Mouse (Mus musculus): ENCODE measurements around the gene Palm. TPM values are rescaled to one million over a fixed set of nuclear protein-coding genes. Genes with fewer than 3 reads are reported as not detected.

Palm gene
- polyA plus RNA-seq, 1 experiment, result 53.3 TPM

DNA sequence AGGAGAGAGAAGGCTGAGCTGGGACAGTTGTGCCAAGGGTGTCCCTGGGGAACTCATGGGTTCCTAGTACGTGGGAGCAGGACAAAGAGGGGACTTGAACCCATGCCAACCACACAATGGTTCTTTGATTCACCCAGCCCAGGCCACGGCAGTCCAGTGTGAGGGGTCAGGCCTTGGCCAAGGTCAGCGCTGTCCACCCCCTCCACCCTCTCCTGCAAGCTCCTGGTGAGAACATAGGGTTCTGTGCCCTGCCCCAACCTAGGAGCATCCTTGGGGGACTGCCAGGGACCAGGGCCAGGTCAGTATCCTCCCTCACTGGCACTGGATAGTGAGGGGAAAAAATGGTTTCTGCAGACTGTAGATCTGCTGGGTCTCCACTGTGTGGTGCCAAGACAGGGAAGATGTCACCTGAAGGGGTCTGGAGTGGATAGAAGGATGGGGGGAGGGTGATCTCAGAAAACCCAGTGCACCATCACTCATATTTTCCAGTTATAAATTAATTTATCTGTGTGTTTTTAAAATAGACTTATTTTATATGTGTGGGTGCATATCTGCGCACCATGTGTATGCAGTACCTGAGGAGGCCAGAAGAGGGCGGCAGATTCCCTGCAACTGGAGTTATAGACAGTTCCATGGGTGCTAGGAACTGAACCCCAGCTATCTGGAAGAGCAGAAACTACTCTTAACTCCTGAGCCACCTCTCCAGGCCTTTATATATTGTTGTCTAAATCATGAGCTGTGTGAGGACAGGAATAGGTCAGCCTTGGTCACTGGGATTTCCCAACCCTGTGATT, 18.7 kb upstream of the Palm start:
- Histone ChIP-seq H3K9me3 (replicated peaks; ENCODE audit: control insufficient read depth, insufficient read depth, low read length, poor library complexity, severe bottlenecking) (no peaks in the 10 kb centered on the region), H3K36me3 (ENCODE audit: control insufficient read depth, insufficient read depth, low read length, poor library complexity, severe bottlenecking) (no peaks in the 10 kb centered on the region), H3K27ac (ENCODE audit: insufficient read depth, low read length) (no peak overlapping the region), H3K4me1 (ENCODE audit: control insufficient read depth, insufficient read depth, low read length) (no peaks in the 10 kb centered on the region), H3K27me3 (ENCODE audit: control insufficient read depth, insufficient read depth, low read length, poor library complexity, severe bottlenecking) (no peaks in the 10 kb centered on the region), H3K4me3 (ENCODE audit: low read depth, low read length) (no peak overlapping the region), H3K9ac (ENCODE audit: low read depth, poor library complexity, severe bottlenecking) (no peak overlapping the region)
- no peak for TF ChIP-seq EP300 (IDR thresholded peaks at IDR 0.05; ENCODE audit: insufficient read depth, low read depth, low read length)
- peak; percentile 48 for TF ChIP-seq CTCF (IDR thresholded peaks at IDR 0.05; ENCODE audit: low read depth, low read length)
- no peak for TF ChIP-seq POLR2A (IDR thresholded peaks at IDR 0.05; ENCODE audit: insufficient read depth, low read length)

GRCm38 (mm10) chr10:79777103-79777531, 16.3 kb upstream of the Palm start, which contains the start of gene Fstl3:
Gene Fstl3, plus strand, starts transcription at chr10:79777272.
- peak within 1 kb of the TSS; percentile 60 for H3K4me3 ChIP-seq (ENCODE audit: low read depth, low read length)
- H3K4me1 ChIP-seq (ENCODE audit: control insufficient read depth, insufficient read depth, low read length), result no peaks in the 10 kb centered on the region
- H3K36me3 ChIP-seq (ENCODE audit: control insufficient read depth, insufficient read depth, low read length, poor library complexity, severe bottlenecking), result no peaks in the 10 kb centered on the region
- H3K27ac ChIP-seq (ENCODE audit: insufficient read depth, low read length), result no peak within 1 kb of the TSS
- TF ChIP-seq POLR2A (IDR thresholded peaks at IDR 0.05; ENCODE audit: insufficient read depth, low read length), result no peak
- no peak for TF ChIP-seq CTCF (IDR thresholded peaks at IDR 0.05; ENCODE audit: low read depth, low read length)
- no peak for TF ChIP-seq EP300 (IDR thresholded peaks at IDR 0.05; ENCODE audit: insufficient read depth, low read depth, low read length)
- H3K9me3 ChIP-seq (replicated peaks; ENCODE audit: control insufficient read depth, insufficient read depth, low read length, poor library complexity, severe bottlenecking), result no peaks in the 10 kb centered on the region
- no peaks in the 10 kb centered on the region for H3K27me3 ChIP-seq (ENCODE audit: control insufficient read depth, insufficient read depth, low read length, poor library complexity, severe bottlenecking)
- H3K9ac ChIP-seq (ENCODE audit: low read depth, poor library complexity, severe bottlenecking), result peak within 1 kb of the TSS; percentile 68

GRCm38 (mm10) chr10:79778006-79778405, 15.4 kb upstream of the Palm start:
- Histone ChIP-seq H3K4me1 (ENCODE audit: control insufficient read depth, insufficient read depth, low read length) (no peaks in the 10 kb centered on the region), H3K36me3 (ENCODE audit: control insufficient read depth, insufficient read depth, low read length, poor library complexity, severe bottlenecking) (no peaks in the 10 kb centered on the region), H3K9me3 (replicated peaks; ENCODE audit: control insufficient read depth, insufficient read depth, low read length, poor library complexity, severe bottlenecking) (no peaks in the 10 kb centered on the region), H3K27ac (ENCODE audit: insufficient read depth, low read length) (no peak overlapping the region), H3K4me3 (ENCODE audit: low read depth, low read length) (no peak overlapping the region), H3K9ac (ENCODE audit: low read depth, poor library complexity, severe bottlenecking) (peak overlapping the region; percentile 10; the same call in 1 of the 2 replicates), H3K27me3 (ENCODE audit: control insufficient read depth, insufficient read depth, low read length, poor library complexity, severe bottlenecking) (no peaks in the 10 kb centered on the region)
- TF ChIP-seq EP300 (IDR thresholded peaks at IDR 0.05; ENCODE audit: insufficient read depth, low read depth, low read length), result no peak

GRCm38 (mm10) chr10:79779193-79779592, 14.2 kb upstream of the Palm start:
- Histone ChIP-seq H3K27ac (ENCODE audit: insufficient read depth, low read length) (no peak overlapping the region), H3K9ac (ENCODE audit: low read depth, poor library complexity, severe bottlenecking) (no peak overlapping the region), H3K27me3 (ENCODE audit: control insufficient read depth, insufficient read depth, low read length, poor library complexity, severe bottlenecking) (no peaks in the 10 kb centered on the region), H3K4me3 (ENCODE audit: low read depth, low read length) (no peak overlapping the region), H3K4me1 (ENCODE audit: control insufficient read depth, insufficient read depth, low read length) (no peaks in the 10 kb centered on the region), H3K9me3 (replicated peaks; ENCODE audit: control insufficient read depth, insufficient read depth, low read length, poor library complexity, severe bottlenecking) (no peaks in the 10 kb centered on the region), H3K36me3 (ENCODE audit: control insufficient read depth, insufficient read depth, low read length, poor library complexity, severe bottlenecking) (no peaks in the 10 kb centered on the region)
- TF ChIP-seq EP300 (IDR thresholded peaks at IDR 0.05; ENCODE audit: insufficient read depth, low read depth, low read length) (no peak), CTCF (IDR thresholded peaks at IDR 0.05; ENCODE audit: low read depth, low read length) (no peak), POLR2A (IDR thresholded peaks at IDR 0.05; ENCODE audit: insufficient read depth, low read length) (no peak)

DNA sequence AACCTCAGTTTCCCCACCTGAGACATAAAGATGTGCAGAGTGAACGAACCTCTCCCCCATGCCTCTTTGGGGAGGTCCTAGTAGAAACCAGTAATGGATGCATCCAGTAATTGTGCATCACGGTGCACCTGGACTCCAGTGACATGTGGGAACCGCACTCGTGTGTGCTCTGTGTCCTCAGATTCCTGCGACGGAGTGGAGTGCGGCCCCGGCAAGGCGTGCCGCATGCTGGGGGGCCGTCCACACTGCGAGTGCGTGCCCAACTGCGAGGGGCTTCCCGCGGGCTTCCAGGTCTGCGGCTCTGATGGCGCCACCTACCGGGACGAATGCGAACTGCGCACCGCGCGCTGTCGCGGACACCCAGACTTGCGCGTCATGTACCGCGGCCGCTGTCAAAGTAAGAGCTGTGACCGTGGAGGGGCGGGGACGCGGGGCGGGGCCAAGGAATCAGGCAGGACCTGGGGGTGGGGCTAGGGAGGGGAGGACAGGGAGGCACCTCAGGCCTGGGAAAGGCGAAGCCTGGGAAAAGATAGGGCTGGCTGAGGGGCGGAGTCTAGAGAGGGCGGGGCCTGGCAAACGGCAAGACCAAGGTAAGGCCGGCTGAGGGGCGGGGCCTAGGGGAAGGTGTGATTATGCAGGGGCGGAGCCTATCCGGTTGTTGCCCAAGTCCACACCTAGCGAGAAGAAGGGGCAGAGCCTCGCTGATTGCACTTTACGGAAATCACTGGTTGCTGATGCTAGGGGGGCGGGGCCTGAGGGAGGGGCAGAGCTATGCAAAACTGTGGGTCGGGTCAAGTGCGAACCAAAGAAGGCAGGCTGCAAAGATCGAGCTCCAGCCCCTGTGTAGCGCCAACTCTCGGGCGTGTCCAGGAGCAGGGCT, 13.3 kb upstream of the Palm start:
- TF ChIP-seq EP300 (IDR thresholded peaks at IDR 0.05; ENCODE audit: insufficient read depth, low read depth, low read length) (peak; percentile 26; the same call in 1 of the 2 replicates), POLR2A (IDR thresholded peaks at IDR 0.05; ENCODE audit: insufficient read depth, low read length) (no peak), CTCF (IDR thresholded peaks at IDR 0.05; ENCODE audit: low read depth, low read length) (peak; percentile 79)
- H3K36me3 ChIP-seq (ENCODE audit: control insufficient read depth, insufficient read depth, low read length, poor library complexity, severe bottlenecking), result no peaks in the 10 kb centered on the region
- no peak overlapping the region for H3K9ac ChIP-seq (ENCODE audit: low read depth, poor library complexity, severe bottlenecking)
- peak overlapping the region; percentile 73 for H3K4me3 ChIP-seq (ENCODE audit: low read depth, low read length)
- H3K27ac ChIP-seq (ENCODE audit: insufficient read depth, low read length), result no peak overlapping the region
- no peaks in the 10 kb centered on the region for H3K4me1 ChIP-seq (ENCODE audit: control insufficient read depth, insufficient read depth, low read length)
- no peaks in the 10 kb centered on the region for H3K9me3 ChIP-seq (replicated peaks; ENCODE audit: control insufficient read depth, insufficient read depth, low read length, poor library complexity, severe bottlenecking)
- no peaks in the 10 kb centered on the region for H3K27me3 ChIP-seq (ENCODE audit: control insufficient read depth, insufficient read depth, low read length, poor library complexity, severe bottlenecking)

GRCm38 (mm10) chr10:79780664-79781015, 12.7 kb upstream of the Palm start:
- Histone ChIP-seq H3K9ac (ENCODE audit: low read depth, poor library complexity, severe bottlenecking) (no peak overlapping the region), H3K4me1 (ENCODE audit: control insufficient read depth, insufficient read depth, low read length) (no peaks in the 10 kb centered on the region), H3K4me3 (ENCODE audit: low read depth, low read length) (peak overlapping the region; percentile 73), H3K36me3 (ENCODE audit: control insufficient read depth, insufficient read depth, low read length, poor library complexity, severe bottlenecking) (no peaks in the 10 kb centered on the region), H3K9me3 (replicated peaks; ENCODE audit: control insufficient read depth, insufficient read depth, low read length, poor library complexity, severe bottlenecking) (no peaks in the 10 kb centered on the region), H3K27me3 (ENCODE audit: control insufficient read depth, insufficient read depth, low read length, poor library complexity, severe bottlenecking) (no peaks in the 10 kb centered on the region), H3K27ac (ENCODE audit: insufficient read depth, low read length) (no peak overlapping the region)
- TF ChIP-seq CTCF (IDR thresholded peaks at IDR 0.05; ENCODE audit: low read depth, low read length), result no peak
- TF ChIP-seq POLR2A (IDR thresholded peaks at IDR 0.05; ENCODE audit: insufficient read depth, low read length), result no peak
- TF ChIP-seq EP300 (IDR thresholded peaks at IDR 0.05; ENCODE audit: insufficient read depth, low read depth, low read length), result no peak

All from ES-Bruce4 (cell line).